Mouse (Mus musculus) naive thymus-derived CD4-positive, alpha-beta T cell, adult 2 months (primary cell): ENCODE measurements around the gene Tbx5.

Source experiments
- DNase-seq: peaks from one replicate; pipeline ENCODE4 v3.0.0-alpha.2; 2011; ENCODE audit warnings: low read depth

Gene Tbx5

DNA sequence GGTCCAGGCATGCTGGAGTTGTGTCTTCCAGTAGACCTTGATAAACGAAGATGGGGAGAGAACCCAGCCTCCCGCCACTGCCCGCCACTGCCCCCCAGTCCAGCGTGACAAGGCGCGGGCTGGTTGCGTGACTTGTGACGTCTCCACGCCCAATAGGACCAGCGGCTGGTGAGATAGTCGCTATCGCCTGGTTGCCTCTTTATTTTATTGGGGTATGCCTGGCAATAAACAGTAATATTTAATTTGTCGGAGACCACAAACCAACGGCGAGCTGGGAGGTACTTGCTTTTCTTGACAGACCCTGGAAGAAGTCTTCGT lies at the start of gene Tbx5:
Tbx5 (plus strand) TSS at position 190 of the 318 bp plus-strand sequence.
- no peak for DNase-seq

DNA sequence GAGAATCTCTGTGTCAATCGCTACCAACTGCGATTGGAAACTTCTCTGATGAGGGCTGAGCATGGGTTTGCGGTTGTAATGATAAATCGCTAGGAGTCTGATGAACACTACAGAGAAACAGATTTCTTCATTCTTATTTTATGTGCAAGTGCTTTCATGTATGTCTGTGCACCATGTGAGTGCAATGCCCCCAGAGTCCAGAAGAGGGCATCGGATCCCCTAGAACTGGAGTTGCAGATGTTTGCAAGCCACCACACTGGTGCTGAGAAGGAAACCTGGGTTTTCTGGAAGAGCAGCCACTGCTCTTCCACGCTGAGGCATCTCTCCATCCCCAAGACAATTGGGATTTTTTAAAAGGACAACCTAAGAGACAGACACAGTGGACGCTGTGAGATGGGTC lies 46.5 kb upstream of the Tbx5 start:
- no peak for DNase-seq

DNA sequence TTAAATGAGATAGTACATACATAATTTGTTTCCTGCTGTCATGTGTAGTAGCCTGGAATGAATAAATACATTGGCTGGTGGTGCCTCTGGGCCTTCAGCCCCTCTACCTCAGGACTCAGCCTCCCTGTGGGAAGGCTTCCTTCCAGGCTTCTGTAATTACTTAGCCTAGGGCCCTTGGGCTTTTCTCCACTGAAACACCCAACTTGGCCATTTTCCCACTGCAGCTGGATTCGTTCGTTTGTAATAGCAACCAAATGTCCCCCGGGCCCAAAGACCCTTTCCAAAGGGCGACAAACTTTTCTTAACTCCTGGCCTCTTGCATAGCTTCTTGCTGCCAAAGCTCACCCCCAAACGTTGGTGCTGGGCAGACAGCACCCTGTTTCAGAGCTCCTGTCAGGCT lies 40.8 kb upstream of the Tbx5 start:
- no peak for DNase-seq

DNA sequence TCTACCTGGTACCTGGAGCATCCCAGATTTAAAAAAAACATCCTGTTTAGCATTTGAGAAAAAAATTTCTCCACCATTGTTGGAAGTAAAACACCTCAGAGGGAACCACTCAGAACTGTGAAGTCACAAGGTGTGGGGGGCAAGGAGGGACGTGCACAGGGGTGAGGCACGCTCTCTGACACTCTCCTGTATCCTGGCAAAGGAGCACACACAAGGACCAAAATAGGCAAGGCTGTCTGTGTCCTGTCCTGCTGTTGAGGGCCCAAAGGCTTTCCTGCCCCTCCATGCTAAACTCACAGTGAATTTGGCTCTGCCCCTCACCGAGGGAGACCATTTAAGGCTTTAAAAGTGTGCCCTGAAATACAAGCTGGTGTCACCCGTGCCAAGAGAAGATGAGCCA lies 38.5 kb upstream of the Tbx5 start:
- DNase-seq, result no peak

DNA sequence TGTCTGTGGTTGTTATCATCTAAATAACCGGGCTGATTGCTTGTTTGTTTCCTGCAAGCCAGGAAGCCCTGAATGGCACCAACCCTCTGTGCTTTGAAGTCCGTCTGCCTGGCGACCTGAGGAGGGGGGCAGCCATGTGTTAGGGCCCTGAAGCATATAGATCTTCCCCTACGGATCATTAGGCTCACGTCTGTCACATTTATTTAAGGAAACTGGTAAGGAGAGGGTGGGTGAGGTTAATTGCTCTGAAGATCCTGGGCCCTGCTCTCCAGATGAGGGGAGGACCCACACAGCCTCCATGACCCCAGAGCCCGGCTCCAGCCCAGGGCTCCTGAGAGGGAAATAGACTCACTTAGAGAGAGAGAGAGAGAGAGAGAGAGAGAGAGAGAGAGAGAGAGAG lies 37.1 kb upstream of the Tbx5 start:
- no peak for DNase-seq

DNA sequence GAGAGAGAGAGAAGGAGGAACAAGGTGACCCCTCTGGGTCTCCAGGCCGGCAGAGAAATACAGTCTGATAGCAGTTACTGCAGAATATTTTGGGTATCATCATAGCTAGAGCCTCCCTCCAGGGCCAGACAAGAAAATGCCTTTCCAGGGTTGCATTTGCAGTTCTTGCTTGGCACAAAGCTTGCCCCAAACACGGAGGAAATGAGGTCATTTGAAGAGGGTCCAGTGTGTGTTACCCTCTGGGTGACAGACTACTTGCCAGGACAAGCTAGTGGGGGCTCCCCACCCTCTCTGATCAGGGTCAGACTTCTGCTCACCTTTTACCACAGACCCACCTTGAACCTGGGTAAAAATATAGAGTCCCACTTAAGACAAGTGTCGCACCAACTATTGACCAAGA lies 36.7 kb upstream of the Tbx5 start:
- no peak for DNase-seq

DNA sequence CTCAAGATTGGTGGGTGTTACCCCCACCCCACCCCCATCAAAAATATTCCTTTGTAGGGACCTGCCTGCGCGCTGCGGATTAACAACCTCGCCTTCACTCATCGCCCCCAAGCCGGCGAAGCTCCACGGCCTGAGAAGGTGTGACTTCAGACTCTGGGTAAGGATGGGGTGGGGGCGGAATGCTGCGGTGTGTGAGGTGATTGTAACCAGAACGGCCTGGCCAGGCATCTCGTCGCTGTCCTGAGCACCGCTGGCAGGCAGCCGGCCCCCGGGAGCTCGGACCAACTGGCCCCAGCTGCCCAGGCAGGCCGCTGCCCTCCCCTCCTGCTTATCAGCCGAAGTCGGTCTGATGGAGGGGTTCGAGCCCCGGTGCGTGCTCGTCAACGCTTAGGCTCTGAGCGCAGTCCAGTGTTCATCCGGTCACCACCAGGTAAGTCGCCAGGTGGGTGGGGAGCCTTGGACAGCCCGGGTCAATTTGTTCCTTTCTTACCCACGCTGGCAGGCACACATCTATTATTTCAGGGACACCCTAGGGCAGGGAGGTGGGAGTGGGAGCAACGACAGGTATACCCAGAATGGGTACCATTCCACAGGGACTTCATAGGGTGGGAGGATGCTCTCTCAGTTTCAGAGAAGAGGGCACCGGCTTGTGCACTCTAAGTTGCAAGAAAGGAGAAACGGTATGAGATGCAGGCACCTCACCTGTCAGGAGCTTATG lies 35.9 kb upstream of the Tbx5 start:
- DNase-seq, result no peak

DNA sequence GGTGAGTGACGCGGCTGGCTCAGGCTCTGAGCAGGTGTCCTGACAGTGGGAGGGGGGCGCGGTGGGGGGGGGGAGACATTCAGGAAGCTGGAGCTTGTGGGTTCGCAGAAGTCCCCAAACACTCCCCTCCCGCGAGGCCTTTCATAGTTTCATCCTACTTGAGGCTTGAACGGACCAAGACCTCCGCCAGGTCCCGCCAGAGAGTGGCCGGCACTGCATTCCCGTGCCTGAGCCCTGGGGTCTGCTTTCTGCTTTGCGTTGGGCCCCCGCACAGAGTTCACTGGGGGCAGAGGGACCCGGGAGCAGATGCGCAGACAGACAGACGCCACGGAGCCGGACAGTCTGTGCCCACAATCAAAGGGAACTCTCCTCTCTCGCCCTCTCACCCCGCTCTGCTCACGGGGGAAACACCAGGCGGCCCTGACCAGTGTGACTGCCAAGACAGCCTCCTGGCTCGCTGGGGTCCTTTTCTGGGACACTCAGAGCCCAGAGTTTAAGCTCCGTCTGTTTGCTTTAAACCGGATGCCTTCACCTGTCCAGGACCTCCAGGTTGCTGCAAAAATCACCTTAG lies 34.8 kb upstream of the Tbx5 start:
- DNase-seq, result no peak

DNA sequence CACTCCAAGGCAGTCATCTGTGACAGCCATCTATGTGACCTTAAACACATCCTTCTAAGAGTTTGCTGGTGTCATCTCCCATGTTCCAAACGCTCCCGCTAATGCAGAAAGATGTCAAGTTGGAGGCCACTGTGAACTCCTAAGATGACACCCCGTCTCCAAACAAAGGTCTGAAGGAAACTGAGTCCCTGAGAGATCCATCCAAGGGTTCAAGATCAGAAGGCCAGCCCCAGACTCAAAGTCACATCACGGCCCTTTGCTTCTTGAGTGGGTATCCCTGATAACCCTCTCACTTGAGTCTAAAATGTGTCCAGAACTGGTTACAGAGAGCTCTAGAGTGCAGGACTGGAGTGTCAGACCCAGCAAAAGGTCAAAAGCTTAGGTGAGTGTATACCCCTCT lies 34.2 kb upstream of the Tbx5 start:
- no peak for DNase-seq

DNA sequence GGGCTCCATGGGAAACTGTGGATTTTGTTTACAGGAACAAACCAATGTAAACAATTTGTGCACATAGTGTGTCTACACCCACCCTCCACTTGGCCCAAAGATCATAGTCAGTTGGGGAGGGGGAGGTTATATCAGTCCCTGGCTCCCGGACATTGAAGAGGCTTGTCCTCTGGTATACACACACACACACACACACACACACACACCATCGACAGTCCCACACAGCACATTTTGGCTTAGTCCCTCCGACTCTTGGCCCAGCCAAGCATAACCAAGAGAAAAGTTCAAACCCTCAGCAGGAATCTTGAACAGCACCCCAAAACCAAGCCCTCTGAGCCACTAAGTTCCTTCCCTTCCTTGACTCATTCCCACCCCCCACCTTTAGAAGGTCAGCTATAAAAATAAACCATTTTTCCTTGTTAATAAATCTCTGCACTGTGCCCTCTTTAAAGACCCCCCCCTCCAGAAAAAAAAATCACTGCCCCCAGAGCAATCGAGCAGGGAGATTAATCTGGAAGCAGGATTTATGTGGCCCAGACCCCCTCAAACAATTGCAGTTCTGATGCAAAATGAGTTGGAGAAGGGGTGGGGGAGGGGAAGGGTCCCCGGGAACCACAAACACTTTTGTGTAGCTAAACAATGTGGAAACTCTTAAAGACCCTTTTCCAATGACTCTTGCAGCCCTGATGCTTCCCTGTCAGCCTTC lies 33.6 kb upstream of the Tbx5 start:
- no peak for DNase-seq

DNA sequence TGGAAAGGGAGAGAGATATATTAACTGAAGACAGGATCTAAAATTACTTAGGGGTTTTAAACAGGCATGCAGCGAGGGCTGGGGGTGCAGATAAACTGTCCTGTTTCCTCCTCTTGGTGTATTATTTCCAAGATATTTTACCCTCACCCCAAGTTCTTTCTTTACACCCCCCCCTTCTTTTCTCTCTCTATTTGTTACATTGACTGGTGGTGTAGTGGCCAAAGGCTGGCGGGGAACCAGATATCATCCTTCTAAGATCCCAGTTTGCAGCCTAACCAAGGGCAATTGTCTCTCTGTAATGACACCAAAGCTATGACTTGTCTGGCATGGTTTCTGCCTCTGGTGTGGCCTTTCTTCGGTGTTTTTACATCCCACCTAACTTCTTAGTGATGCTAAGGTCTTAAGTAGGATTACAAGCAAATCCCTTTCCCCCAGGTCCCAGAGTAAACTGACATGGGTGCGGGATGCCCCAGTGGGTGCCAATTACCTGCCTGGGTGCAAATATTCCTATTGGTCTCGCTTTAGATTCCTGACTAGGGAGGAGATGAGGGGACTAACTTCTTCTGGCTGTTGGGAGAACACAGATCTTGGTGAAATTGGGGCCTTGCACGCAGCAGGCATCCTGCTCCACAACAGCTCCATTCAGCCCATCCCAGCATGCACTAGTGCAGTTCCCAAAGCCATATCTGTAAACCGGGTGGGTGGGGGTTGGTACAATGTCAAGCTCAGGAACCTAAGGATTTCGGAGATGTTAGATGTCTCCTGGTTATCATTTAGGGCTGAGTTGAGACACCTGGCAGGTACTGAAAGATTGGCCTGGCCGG lies 32.8 kb upstream of the Tbx5 start:
- DNase-seq, result no peak

DNA sequence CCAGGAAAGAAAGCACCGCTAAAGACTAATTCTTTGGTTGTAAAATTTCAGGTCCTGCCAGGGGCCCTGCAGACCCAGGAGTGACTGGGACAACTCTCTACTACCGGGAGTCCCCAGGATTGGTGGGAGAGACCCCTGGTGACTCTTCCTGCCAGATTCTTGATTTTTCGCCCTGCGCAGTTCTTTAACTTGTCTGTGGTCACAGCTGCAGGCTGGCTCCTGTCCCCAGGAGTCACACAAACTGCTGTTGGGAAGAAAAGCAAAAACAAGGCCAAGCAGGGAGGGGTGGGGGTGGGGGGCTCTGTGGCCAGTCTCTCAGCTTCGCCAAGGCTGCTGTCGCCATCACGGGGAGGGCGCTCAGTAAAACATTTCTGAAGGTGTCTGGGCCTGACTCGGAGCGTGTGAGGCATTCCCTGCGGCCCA lies 32.2 kb upstream of the Tbx5 start:
- DNase-seq, result no peak

DNA sequence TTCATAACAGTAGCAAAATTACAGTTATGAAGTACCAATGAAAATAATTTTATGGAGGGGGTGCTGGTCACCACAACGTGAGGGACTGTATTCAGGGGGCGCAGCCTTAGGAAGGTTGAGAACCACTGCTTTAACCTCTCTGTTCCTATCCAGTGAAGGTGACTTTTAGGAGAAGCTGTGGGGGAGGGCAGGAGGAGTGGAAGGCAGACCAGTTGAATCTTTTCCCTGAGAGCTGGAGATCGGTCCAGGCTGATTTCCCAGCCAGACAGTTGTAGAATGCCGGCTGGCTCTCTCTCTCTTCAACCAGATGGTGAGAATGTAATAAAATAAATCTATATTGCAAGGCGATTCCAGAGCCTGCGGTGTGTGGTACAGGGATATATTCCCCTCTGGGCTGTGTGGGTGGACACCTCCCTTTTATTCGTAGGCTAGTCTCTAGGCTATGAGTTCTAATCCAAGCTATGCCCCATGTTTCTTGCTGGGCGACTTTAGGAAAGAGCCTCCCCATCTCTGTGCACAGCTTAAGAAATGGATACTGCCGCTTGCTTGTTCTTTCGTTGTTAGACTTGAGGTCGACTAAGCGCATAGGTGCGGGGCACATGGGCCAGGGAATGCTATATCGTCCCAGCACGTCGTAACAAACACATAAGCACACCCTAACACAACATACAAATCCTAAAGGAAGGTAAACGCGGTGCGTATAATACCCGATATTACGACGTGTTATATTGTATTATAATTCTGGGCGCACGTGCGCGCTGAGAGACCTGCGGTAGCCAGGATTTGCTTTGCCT lies 29.7 kb upstream of the Tbx5 start:
- no peak for DNase-seq

DNA sequence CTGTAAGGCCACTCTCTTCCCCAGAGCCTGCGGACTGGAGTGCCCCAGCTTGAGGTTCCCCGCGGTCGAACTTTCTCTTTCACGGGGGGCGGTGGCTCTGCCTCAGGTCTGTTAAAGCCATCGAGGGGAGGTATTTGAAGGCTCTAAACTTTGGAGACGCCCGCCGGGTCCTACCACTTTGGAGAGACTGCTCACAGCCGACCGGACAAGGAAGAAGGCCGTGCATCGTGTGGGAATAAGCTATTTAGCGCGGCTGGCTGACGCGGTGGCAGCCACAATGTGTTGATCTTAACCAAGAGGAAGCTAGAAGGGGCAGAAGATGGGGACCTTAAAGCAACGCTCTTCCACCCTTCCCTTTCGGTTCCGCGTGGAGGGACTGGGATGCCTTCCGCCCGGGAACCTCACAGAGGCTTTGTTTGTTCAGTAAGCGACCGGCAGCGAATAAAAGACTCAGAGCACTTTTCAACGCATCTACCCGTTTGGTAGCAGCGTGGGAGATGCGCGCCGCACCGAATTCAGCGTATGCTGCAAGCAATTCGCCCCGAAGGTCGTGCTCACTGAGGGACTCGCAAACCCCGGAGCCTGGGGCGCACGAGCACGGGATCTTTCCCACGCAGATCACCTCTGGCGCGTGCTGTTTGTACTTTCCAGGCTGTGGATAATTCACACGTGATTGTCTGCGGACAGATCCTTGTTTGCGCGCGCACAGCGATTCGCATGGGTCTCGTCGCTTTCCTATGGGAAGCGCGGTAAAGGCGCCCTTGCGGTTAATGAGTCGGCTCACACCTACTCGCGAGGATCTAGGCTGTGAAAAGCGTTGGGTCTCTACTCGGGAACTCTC lies 28.8 kb upstream of the Tbx5 start:
- DNase-seq, result no peak

DNA sequence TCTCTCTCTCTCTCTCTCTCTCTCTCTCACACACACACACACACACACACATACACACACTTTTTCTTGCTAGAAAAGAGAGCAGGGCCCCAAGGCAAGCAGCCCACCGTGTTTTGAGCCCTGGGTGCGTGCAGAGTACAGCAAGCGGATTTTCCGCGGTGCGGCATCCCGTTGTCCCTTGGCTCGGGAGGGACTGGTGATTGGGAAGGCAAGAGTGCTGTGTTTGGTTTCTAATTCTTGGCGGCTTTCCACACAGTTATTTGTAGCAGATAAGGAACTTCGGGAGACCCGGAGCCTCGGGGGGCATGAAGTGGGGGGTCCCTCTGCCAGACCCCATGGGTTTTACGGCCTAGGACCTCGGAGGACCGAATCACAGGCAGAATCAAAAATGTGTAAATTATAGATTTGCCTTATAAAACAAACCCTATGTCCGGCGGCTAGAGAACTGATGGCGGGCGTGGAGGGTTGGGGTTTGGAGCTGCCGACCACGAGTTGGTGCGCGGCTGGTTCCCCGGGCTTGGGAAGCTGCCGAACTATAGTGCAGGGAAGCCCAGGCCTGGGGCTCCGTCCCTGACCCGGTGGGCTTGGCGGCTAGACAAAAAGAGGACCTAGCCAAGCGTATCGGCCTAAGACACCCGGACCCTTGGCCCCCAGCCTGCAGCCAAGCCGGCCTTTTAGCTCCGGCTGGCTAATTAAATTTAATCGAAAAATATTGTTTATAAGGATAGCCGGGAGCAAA lies 28.0 kb upstream of the Tbx5 start:
- DNase-seq, result no peak

DNA sequence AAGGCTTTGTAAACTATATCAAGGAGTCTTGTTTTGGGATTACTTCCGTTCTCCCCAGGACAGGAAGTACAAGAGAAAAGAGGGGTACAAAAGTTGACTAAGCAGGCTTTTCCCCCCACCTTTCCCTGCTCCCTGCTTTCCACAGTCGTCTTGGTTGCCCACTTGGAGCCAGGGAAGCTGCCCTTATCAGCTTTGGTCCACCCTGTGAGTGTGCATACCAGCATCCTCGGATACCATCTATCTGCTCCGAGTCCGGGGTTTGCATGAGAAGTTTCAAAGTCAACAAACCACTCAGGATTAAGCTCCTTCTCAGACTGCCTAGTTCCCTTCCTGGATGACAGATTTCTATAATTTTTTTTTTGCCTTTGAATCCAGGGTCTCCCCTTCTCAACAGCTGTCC lies 26.8 kb upstream of the Tbx5 start:
- no peak for DNase-seq

DNA sequence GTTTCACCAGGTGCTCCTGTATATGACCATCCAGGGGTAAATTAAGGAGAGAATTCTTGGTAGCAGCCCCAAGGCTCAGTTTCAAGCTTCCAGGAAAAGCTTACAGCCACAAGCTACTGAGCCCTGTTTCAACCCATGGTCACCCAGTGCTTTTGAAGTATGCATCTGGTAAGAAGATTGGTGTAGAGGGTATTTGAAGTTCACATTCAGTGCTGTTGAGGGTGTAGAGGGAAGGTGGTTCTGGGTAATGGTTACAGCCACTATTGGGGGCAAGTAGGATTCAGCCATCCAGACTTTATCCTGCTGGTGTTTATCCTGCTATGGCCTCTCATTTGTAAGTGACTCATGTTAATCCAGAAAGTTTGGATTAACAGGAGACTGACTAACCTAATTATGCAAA lies 26.0 kb upstream of the Tbx5 start:
- no peak for DNase-seq

DNA sequence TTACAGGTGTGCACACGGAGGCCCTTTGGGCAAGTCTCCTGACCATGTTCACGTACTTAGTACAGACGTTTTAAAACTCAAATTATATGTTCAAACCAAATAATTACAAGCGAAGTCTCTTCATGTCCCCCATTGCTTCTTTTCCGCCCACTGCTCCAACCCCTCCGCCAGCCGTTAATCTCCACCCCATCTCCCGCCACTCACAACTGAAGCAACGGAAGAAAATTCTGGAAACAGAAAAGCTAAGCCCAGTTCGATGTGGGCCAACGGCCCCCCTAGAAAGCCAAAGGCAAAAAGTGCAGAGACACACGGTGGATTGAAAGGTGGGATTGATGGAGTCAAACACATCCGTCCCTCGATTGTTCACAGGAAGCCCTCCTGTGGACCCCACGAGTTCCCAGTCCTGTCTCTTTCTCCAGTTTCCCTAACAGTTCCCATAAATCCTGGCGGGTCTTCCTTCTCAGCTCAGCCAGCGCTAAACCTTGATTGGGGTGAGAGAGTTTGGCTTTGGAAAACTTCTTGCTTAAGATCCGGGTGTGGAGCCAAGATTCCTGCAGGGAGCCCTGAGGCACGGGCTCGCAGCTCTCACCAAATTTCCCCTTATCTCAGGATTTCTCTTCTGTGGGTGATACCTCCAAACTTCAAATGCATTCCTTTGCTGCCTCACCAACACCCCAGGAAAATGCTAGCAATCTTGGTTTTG lies 24.8 kb upstream of the Tbx5 start:
- DNase-seq, result no peak

DNA sequence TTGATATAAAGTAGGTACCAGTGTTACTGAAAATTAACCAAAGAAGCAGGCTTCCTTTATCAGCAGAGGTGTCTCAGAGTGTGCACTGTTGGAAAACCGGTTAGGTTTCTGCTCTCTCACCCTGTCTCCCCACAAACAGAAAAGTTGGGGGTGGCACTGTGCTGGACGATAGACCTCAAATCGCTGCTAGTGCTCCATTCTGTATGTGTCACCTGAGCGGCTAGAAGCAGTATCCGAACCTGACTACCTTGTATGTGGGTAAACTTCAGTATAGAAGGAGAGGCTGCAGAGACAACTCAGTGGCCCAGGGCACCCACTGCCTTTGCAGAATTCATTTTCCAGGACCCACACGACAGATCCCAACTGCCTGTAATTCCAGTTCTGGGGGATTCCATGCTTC lies 23.8 kb upstream of the Tbx5 start:
- no peak for DNase-seq
